Mouse (Mus musculus): ENCODE measurements around the gene Tmem270. TPM values are rescaled to one million over a fixed set of nuclear protein-coding genes. Genes with fewer than 3 reads are reported as not detected.

Tmem270 gene
- polyA plus RNA-seq, 1 experiment from 2014 or later = not detected

DNA sequence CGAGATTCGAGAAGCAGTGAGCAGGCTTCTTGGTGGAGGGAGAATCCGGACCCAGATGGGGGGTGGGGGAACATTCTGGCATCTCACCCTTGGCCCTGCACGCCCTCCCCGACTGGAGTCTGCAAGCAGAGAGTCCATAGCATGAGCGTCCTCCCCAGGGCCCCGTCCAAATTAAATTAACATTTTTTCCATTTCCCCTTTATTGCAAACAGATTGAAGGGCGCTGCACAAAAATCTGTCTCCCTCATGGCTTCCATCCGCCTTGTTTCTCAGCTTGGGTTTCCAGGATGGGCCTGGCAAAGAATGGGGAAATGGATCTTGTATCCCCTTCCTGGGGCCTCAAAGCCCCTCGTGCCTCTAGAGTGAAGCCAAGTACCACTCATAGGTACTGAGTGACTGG is 48.2 kb downstream of the Tmem270 start:
- H3K4me2 ChIP-seq = no peak overlapping the region
- no peaks in the 10 kb centered on the region for H3K4me1 ChIP-seq (replicated peaks)
- no peak overlapping the region for H3K27ac ChIP-seq (replicated peaks)
- H3K9me3 ChIP-seq (replicated peaks) = no peaks in the 10 kb centered on the region
- H3K27me3 ChIP-seq = no peaks in the 10 kb centered on the region
- no peaks in the 10 kb centered on the region for H3K36me3 ChIP-seq (replicated peaks)
- 63% methylated on average over 10 of the region's 10 CpGs for WGBS (ENCODE audit: insufficient replicate concordance)
- no peak overlapping the region for H3K4me3 ChIP-seq (replicated peaks)
- no peak for ATAC-seq (ENCODE audit: insufficient read depth)
- H3K9ac ChIP-seq = no peak overlapping the region

DNA sequence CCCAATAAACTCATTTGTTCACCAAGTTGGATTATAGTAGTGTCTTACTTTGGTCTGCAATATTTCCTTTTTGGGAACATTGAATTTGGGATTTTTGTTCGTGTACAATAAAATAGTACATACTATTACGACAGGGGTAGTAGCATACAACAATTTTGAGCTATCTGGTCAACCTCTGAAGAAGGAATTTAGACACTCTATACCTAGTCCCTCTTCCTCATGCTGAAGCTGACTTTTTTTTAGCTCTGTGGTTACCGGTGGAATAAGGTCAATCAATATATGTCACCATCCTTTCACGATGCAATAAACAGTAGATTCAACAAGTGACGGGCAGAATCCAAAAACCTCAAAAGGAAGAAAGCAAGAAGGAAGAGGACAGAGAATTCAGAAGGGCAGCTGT is 53.7 kb downstream of the Tmem270 start:
- 53% methylated on average over 5 of the region's 5 CpGs for WGBS (ENCODE audit: insufficient replicate concordance)
- ATAC-seq (ENCODE audit: insufficient read depth) = no peak

More for the DNA sequence above, 53.7 kb downstream of the Tmem270 start:
- no peak overlapping the region for H3K4me3 ChIP-seq (replicated peaks)
- no peaks in the 10 kb centered on the region for H3K27me3 ChIP-seq
- H3K4me1 ChIP-seq (replicated peaks) = no peaks in the 10 kb centered on the region
- H3K36me3 ChIP-seq (replicated peaks) = no peaks in the 10 kb centered on the region
- no peak overlapping the region for H3K27ac ChIP-seq (replicated peaks)
- H3K4me2 ChIP-seq = no peak overlapping the region
- no peaks in the 10 kb centered on the region for H3K9me3 ChIP-seq (replicated peaks)
- H3K9ac ChIP-seq = no peak overlapping the region

Other genes with a start within 250 kb of the Tmem270 start
- 0.81 and 1.1 TPM in 2 replicates for gene Limk1, start 218.1 kb downstream of the Tmem270 start, polyA plus RNA-seq (2015; fragmentation: Nextera tagmentation; extraction: Ambion mirVana)
- gene Eln, start 159.4 kb downstream of the Tmem270 start, polyA plus RNA-seq (2015; fragmentation: Nextera tagmentation; extraction: Ambion mirVana) = 5.0 and 6.6 TPM in 2 replicates
- gene Cldn13, start 8.8 kb upstream of the Tmem270 start, polyA plus RNA-seq (2015; fragmentation: Nextera tagmentation; extraction: Ambion mirVana) = 278 and 316 TPM in 2 replicates
- 17.2 and 21.3 TPM in 2 replicates for gene Mettl27, start 25.6 kb upstream of the Tmem270 start, polyA plus RNA-seq (2015; fragmentation: Nextera tagmentation; extraction: Ambion mirVana)
- 0.18 and 0.38 TPM in 2 replicates for gene Cldn4, start 40.2 kb upstream of the Tmem270 start, polyA plus RNA-seq (2015; fragmentation: Nextera tagmentation; extraction: Ambion mirVana)
- 1.2 and 2.1 TPM in 2 replicates for gene Cldn3, start 79.5 kb upstream of the Tmem270 start, polyA plus RNA-seq (2015; fragmentation: Nextera tagmentation; extraction: Ambion mirVana)
- gene Abhd11, start 102.4 kb upstream of the Tmem270 start, polyA plus RNA-seq (2015; fragmentation: Nextera tagmentation; extraction: Ambion mirVana) = 26.6 and 27.1 TPM in 2 replicates
- 1.1 and 1.3 TPM in 2 replicates for gene Stx1a, start 116.7 kb upstream of the Tmem270 start, polyA plus RNA-seq (2015; fragmentation: Nextera tagmentation; extraction: Ambion mirVana)
- gene Dnajc30, start 157.5 kb upstream of the Tmem270 start, polyA plus RNA-seq (2015; fragmentation: Nextera tagmentation; extraction: Ambion mirVana) = 14.3 and 14.9 TPM in 2 replicates
- gene Bud23, start 158.2 kb upstream of the Tmem270 start, polyA plus RNA-seq (2015; fragmentation: Nextera tagmentation; extraction: Ambion mirVana) = 52.7 and 56.4 TPM in 2 replicates
- 0.13 and 0.30 TPM in 2 replicates for gene Vps37d, start 171.5 kb upstream of the Tmem270 start, polyA plus RNA-seq (2015; fragmentation: Nextera tagmentation; extraction: Ambion mirVana)
- 9.6 and 11.9 TPM in 2 replicates for gene Mlxipl, start 183.2 kb upstream of the Tmem270 start, polyA plus RNA-seq (2015; fragmentation: Nextera tagmentation; extraction: Ambion mirVana)
- 11.7 and 12.2 TPM in 2 replicates for gene Tbl2, start 242.9 kb upstream of the Tmem270 start, polyA plus RNA-seq (2015; fragmentation: Nextera tagmentation; extraction: Ambion mirVana)